Mouse (Mus musculus) lung, adult 2 months (tissue): ENCODE measurements around the gene Aplnr.

ENCODE experiments used
- CTCF ChIP-seq: fragments of 200-500 bp; IDR thresholded peaks from 2 replicates; pipeline ENCODE4 v1.5.1; 2011; ENCODE audit warnings: mild to moderate bottlenecking, low read length, control low read depth; ENCODE audit not compliant: insufficient read depth
- POLR2A ChIP-seq: fragments of 200-500 bp; IDR thresholded peaks from 2 replicates; pipeline ENCODE4 v1.6.1; 2011; ENCODE audit warnings: low read depth, mild to moderate bottlenecking, control low read depth, low read length, borderline replicate concordance; ENCODE audit errors: extremely low read depth

DNA sequence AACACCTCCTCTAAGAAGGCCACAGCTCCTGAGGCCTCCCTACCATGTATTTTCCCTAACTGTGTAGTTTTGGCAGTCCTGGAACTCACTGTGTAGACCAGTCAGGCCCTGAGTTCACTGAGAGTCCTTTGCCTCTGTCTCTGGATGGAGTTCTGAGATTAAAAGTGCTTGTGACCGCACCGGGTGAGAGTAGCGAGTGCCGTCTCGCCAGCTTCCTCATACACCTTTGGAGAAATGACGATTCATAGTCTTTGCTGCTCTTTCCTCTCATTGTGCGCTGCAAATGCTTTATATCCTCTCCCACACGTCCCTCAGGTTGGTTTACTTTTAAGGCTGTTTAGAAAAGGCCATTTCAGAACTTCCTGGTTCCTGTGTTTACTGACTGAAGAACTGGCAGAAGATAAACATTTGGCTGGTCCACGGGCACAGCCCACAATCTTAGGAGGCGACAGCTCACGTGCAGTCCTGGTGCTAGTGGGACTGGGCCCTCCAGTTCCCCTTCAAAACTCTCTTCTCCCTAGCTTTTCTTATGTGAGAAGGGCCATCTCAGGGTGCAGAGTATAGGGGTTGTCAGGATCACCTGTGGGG is 30.5 kb upstream of the Aplnr start:
- no peak for TF ChIP-seq CTCF
- TF ChIP-seq POLR2A = no peak
